Mouse (Mus musculus) erythroblast, embryonic 14.5 days (primary cell): Measurements from ENCODE around the gene Gnao1.

Source experiments
- GATA1 ChIP-seq: IDR thresholded peaks from 2 replicates; pipeline ENCODE4 v1.6.1; 2012; ENCODE audit warnings: low read length, inconsistent platforms, mixed read lengths
- TAL1 ChIP-seq: IDR thresholded peaks from 3 replicates; pipeline ENCODE4 v1.6.1; 2012; ENCODE audit warnings: low read length, inconsistent platforms, mixed read lengths

- TF ChIP-seq TAL1 (no peak), GATA1 (no peak)
Observed at GRCm38 (mm10) chr8:93972211-93972610, 162.4 kb downstream of the Gnao1 start.
